Mouse (Mus musculus): ENCODE measurements around the gene Klhl31. TPM values are rescaled to one million over a fixed set of nuclear protein-coding genes. Genes with fewer than 3 reads are reported as not detected.
A peak's percentile ranks its signal among the peaks of the same experiment; 100 is the strongest.

Gene Klhl31
- total RNA-seq (2021): 100 to 1,000 TPM; 203 to 249 TPM
- long read RNA-seq, experiment 1, full-length matches to known transcripts: 21 of 42 reads
- long read RNA-seq, experiment 1, partial matches to known transcripts: 1 of 42 reads
- long read RNA-seq, experiment 1, other reads (novel, unspliced or antisense): 20 of 42 reads
- long read RNA-seq, experiment 2, full-length matches to known transcripts: 26 of 50 reads
- long read RNA-seq, experiment 2, partial matches to known transcripts: 2 of 50 reads
- long read RNA-seq, experiment 2, other reads (novel, unspliced or antisense): 22 of 50 reads

- DNase-seq (ENCODE audit: low spot score in 2 of 2): peak in 1 of 2 experiments; percentile 21
These were observed at the start of gene Klhl31 for GRCm38 (mm10) chr9:77636450-77636951. Klhl31 (plus strand) TSS chr9:77636500.

GRCm38 (mm10) chr9:77586806-77587591 is 49.3 kb upstream of the Klhl31 start:
- no peak for DNase-seq (ENCODE audit: low spot score in 2 of 2)

GRCm38 (mm10) chr9:77587616-77588015 is 48.7 kb upstream of the Klhl31 start:
- no peak for DNase-seq (ENCODE audit: low spot score in 2 of 2)

- no peak for DNase-seq (ENCODE audit: low spot score in 2 of 2)
These were observed 46.8 kb upstream of the Klhl31 start for GRCm38 (mm10) chr9:77589496-77589895.

- DNase-seq (ENCODE audit: low spot score in 2 of 2): no peak
These were observed 43.9 kb upstream of the Klhl31 start for GRCm38 (mm10) chr9:77592423-77592822.

- no peak for DNase-seq (ENCODE audit: low spot score in 2 of 2)
These were observed 41.2 kb upstream of the Klhl31 start for GRCm38 (mm10) chr9:77595006-77595626.

GRCm38 (mm10) chr9:77596355-77596754 is 39.9 kb upstream of the Klhl31 start:
- peak; percentile 63 to 76 for DNase-seq (ENCODE audit: low spot score in 2 of 2)

GRCm38 (mm10) chr9:77598560-77598959 is 37.7 kb upstream of the Klhl31 start:
- no peak for DNase-seq (ENCODE audit: low spot score in 2 of 2)

- no peak for DNase-seq (ENCODE audit: low spot score in 2 of 2)
These were observed 33.7 kb upstream of the Klhl31 start for GRCm38 (mm10) chr9:77602302-77603266.

GRCm38 (mm10) chr9:77603965-77604509 is 32.3 kb upstream of the Klhl31 start:
- DNase-seq (ENCODE audit: low spot score in 2 of 2): no peak

- no peak for DNase-seq (ENCODE audit: low spot score in 2 of 2)
These were observed 29.0 kb upstream of the Klhl31 start for GRCm38 (mm10) chr9:77607295-77607694.

- DNase-seq (ENCODE audit: low spot score in 2 of 2): peak in 1 of 2 experiments; percentile 23
These were observed 28.5 kb upstream of the Klhl31 start for GRCm38 (mm10) chr9:77607840-77608239.

- DNase-seq (ENCODE audit: low spot score in 2 of 2): no peak
These were observed 25.5 kb upstream of the Klhl31 start for GRCm38 (mm10) chr9:77610811-77611210.

GRCm38 (mm10) chr9:77612349-77612748 is 24.0 kb upstream of the Klhl31 start:
- DNase-seq (ENCODE audit: low spot score in 2 of 2): no peak

- DNase-seq (ENCODE audit: low spot score in 2 of 2): no peak
These were observed 20.4 kb upstream of the Klhl31 start for GRCm38 (mm10) chr9:77615868-77616267.

- no peak for DNase-seq (ENCODE audit: low spot score in 2 of 2)
These were observed 19.5 kb upstream of the Klhl31 start for GRCm38 (mm10) chr9:77616796-77617195.

- DNase-seq (ENCODE audit: low spot score in 2 of 2): no peak
These were observed 18.5 kb upstream of the Klhl31 start for GRCm38 (mm10) chr9:77617751-77618150.

- no peak for DNase-seq (ENCODE audit: low spot score in 2 of 2)
These were observed 17.9 kb upstream of the Klhl31 start for GRCm38 (mm10) chr9:77618392-77618791.

GRCm38 (mm10) chr9:77620077-77620476 is 16.2 kb upstream of the Klhl31 start:
- no peak for DNase-seq (ENCODE audit: low spot score in 2 of 2)

GRCm38 (mm10) chr9:77620482-77620881 is 15.8 kb upstream of the Klhl31 start:
- no peak for DNase-seq (ENCODE audit: low spot score in 2 of 2)
